Mouse (Mus musculus): ENCODE results near the gene Pdlim4.

The Pdlim4 gene

DNA sequence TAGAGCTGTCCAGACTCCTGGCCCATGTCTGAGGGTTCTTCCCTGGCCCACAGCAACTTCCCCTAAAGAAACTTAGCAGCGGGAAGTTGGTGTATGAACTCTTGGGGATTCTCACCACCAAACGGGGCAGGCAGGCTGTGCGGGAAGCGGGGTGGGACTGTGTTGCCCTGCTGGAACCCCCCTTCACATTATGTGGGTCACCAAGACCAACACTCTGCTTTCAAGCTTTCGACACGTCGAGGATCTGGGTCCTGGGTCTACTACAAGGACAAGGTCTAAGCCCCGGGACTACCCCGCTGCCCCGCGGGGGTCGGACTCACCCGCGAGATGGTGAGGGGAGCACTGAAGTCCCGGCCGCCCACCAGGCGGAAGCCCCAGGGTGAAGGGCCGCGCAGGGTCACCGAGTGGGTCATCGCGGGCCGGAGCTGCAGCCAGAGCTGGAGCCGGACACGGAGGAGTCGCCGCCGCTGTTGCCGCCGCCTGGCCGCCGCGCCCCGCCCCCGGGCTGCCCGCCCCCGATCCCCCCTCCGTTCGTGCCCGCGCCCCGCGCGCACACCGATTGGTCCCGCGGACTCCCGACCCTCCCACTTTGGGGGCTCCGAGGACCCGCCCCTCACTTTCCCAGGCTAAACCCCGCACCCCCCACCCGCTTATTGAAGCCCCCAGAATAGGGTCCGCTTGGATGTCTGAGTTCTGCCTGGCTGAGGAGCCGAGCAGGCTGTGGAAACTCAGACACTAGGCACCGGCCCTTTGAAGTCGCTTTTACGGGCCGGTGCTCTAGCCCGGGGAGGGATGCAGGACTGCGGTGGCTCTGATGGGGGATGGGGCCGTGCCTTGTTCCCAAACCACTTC is at the start of gene Pdlim4:
Gene Pdlim4, minus strand, starts transcription at position 495 of the 852 bp plus-strand sequence.
- peak; percentile 87 for DNase-seq (ENCODE audit: low spot score)

DNA sequence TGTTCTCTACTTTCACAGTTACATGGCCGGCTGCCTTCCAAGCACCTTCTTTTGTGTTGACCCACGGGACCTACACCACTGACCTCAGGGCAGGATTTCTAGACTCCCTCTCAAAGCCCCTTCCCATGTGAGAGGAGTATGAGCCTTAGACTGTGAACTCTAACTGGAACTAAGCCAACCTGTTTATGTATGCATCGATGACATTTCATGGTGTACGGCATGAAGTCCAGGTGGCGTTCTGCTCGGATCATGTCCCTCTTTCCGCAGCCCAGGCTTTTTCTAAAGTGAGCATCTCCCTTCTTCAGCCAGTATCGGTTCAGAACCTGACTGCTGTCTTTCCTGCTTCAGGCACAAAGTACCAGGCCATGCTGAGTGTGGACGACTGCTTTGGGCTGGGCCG is 48.3 kb upstream of the Pdlim4 start:
- no peak for DNase-seq (ENCODE audit: low spot score)

DNA sequence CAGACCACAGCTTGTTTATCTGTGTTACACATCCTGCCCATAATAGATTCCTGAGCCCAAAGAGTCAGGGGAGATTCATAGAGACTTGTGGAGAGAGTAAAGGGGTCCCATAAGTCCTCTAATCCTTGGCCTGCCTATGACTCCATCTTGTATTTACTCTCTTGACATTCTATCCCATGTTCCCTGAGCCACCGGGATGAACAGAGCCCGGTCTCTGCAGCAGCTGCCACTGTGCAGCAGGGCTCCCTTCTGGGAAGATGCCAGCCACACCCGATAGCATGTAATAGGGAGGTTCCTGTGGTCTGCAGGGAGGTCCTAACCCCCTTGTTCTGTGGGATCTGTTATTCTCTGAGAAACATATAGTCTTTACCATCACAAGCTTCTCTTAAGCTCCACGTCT is 47.6 kb upstream of the Pdlim4 start:
- no peak for DNase-seq (ENCODE audit: low spot score)

- no peak for DNase-seq (ENCODE audit: low spot score)
Measured at GRCm38 (mm10) chr11:54115911-54116310, 47.1 kb upstream of the Pdlim4 start.

DNA sequence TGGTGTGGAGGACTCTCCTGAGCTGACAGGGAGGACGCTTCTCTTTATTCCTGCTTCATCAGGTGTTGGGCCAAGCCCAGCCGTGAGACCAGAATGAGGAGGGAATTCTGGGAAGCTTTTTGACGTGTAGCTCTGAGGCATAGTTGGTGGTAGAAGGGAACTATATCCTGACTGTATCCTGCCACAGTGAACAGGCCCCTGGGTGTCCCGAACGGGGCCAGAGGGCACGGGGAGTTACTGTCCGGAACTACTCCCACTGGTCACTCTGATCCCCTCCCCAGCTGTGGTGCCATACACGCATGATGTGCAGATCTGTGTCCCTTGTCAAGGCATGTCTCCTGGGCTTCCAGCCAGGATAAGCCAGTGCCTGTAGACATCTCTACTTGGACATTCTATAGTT is 46.5 kb upstream of the Pdlim4 start:
- no peak for DNase-seq (ENCODE audit: low spot score)

DNA sequence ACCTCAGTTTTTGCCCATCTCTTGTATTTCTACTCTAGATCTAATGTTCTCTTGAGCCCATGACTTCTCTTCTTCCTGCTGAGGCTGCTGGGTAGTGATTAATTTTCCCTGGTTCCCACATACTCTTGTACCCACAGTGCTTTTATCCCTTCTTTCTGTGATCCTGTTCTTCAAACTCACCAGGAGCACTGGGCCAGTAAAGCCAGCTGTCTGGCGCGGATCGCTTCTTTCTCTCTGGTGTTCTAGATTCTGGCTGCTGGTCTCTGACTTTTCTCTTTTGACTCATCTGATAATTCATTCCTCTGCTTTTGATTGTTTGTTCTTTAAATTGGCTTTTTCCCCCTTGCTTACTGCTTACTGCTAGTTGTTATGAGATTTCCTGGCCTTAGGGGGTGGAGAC is 45.9 kb upstream of the Pdlim4 start:
- no peak for DNase-seq (ENCODE audit: low spot score)

DNA sequence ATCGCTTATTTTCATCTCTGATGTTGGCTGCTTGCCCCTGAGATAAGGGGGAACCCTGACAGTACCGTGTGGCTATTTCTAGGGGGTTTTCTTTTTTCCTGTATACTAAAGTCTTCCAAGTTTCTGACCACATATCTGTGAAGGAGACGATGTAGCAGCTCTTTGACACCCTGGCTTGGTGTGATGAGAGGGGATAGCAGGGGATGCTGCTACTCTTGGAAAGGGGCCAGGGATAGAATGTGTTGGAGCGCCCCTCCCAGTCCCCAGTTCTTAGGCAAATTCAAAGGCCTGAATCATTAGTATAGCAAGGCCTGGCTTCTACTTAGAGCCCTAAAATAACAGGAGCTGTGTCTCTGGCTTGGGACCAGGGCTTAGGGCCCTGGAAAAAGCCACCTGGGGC is 44.5 kb upstream of the Pdlim4 start:
- no peak for DNase-seq (ENCODE audit: low spot score)

GRCm38 (mm10) chr11:54112920-54113319 is 44.1 kb upstream of the Pdlim4 start:
- peak; percentile 91 for DNase-seq (ENCODE audit: low spot score)

- DNase-seq (ENCODE audit: low spot score), result no peak
Measured at GRCm38 (mm10) chr11:54111976-54112741, 43.3 kb upstream of the Pdlim4 start.

DNA sequence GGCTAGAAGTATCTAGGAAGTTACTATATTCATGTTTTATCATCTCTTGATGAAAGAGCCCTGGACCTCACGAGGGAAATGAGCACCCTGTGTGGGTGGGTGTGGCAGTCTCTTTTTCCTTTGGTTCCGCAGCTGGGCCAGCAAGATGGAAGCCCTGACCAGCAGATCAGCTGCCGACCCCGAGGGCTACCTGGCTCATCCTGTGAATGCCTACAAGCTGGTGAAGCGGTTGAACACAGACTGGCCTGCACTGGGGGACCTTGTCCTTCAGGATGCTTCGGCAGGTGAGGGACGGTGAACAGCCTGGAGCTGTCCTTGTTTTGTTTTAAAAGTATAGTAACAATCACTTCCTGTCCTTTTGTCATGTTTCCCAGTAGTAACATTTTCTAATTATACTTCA is 42.5 kb upstream of the Pdlim4 start:
- no peak for DNase-seq (ENCODE audit: low spot score)

DNA sequence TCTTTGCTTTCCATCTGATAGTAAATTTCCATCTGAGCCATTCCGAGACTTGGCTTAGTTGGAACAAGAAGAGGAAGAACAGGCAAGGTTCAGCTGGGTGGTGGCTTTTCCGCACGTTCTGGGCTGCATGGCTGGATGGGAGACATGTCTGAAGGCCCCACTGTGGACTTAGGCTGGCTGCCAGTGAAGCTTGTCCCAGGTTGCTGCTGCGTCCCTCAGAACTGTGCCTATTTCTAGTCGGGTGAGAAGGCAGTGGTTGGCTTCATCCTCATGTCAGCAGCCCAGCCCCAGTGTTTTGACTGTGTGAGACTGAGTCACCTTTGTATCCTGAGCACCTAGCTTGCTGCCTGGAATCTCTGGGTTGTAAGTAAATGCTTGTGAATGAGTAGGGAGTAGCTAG is 40.1 kb upstream of the Pdlim4 start:
- no peak for DNase-seq (ENCODE audit: low spot score)

GRCm38 (mm10) chr11:54108131-54108530 is 39.3 kb upstream of the Pdlim4 start:
- peak; percentile 31 for DNase-seq (ENCODE audit: low spot score)

DNA sequence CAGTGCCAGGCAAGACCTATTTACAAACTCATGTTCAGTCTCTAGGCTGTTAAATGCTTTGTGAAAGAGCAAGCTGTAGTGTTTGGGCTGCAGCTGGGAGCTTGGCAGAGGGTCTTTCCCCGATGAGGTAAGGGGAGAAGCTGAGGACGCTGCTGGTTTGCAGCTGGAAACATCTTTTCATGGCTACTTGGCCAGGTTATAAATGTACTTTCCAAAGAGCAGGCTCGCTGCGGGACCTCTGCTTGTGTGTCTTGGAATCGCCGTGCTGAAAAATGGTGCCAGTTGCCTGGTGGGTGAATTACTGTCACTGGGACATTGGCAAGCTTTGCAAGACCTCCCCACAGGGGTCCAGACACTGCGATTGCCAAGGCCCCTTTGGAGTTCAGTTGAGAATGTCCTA is 38.4 kb upstream of the Pdlim4 start:
- DNase-seq (ENCODE audit: low spot score), result peak; percentile 40

GRCm38 (mm10) chr11:54106676-54107075 is 37.9 kb upstream of the Pdlim4 start:
- peak; percentile 41 for DNase-seq (ENCODE audit: low spot score)

- no peak for DNase-seq (ENCODE audit: low spot score)
Measured at GRCm38 (mm10) chr11:54105011-54105410, 36.2 kb upstream of the Pdlim4 start.

DNA sequence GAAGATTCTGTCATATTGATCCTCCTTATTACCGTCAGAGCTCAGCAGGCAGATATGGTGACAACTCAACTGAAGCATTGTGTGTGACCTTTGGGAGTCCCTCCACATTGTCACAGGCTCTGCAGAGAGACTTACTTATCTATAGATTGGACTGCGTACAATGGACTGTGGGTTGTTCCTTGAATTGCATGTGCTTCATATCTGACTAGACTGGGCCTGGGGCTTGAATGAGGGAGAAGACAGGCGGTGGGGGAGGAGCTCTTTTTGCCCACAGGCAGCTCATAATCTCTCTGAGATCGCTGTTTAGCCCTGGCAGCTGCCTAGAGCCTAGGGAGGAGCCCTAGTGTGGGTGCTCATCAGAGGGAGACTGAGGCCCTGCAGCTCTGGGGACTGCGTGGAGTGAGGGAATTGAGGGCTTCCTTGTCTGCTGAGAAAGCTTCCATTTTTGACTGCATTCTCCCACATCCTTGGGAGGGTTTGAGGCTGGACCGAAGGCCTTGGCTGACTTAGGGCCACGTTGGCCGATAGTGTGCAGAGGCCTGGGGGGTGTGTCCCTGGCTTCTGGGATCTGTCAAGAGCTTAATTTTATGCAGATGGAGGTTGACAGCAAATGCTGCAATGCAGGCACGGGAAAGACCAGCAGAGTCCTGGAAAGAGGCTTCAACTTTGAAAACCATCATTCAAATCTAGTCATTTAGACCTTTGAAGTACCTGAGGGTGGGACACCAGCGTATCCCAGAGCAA is 34.1 kb upstream of the Pdlim4 start:
- peak; percentile 37 for DNase-seq (ENCODE audit: low spot score)

DNA sequence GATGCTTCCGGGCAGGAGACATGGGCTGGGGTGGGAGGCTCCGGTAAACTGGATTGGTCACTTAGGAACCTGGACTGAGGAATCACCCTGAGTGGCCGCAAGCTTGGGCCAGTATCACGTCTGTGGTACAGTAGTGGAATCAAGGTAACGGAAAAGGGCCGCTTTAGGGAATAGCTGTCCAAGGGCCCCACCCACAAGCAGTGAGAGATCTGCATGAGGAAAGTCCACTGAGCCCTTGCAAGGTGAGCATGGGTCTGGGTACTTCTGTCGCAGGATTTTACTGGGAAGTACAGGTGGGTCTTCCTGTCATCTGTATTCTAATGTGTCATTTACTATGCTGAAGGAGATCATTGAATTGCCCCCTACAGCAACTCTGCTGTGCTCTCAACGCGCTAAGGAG is 32.9 kb upstream of the Pdlim4 start:
- DNase-seq (ENCODE audit: low spot score), result peak; percentile 35

DNA sequence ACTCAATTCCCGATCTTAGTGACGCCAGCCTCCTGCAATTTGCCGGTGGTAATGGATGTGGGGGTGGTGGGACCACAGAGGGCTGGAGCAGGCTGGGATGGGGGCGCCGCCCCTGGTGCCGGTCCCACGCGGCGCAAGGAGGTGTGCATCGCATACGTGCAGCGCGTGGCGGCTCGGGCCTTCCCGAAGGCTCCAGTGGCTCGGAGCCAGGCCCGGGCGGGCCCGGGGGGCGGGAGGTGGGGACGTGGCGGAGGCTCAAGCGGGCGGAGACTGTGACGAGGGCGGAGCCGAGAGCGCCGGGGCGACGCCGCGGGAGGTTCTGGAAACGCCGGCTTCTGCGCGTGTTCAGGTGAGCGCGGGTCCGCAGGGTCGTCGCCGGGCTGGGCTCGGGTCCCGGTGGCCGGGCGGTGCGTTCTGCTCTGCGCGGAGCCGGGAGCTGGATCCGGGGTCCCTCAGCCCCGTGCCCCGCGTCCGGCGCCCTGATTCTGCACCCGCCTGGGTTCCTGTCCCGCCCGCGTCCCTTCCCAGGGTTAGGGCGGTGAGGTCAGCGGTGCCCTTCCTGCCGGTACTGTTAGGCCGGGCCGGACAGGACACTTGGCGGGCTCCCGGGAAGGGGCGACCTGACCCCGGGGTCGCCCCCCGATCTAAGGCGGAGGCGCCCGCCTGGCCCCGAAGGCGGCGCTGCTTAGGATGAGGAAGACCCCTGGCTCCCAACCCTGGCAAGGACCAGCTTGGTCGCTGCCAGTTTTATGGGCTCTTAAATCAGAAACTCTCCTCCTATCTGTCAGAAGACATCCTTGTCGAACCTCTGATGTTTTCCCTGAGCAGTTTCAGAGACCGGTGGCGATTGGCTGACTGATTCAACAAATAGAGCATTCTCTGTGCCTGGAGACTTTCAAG is 32.1 kb upstream of the Pdlim4 start:
- peak; percentile 85 for DNase-seq (ENCODE audit: low spot score)

GRCm38 (mm10) chr11:54100045-54100691 is 31.4 kb upstream of the Pdlim4 start, which contains the start of gene P4ha2:
Gene P4ha2, plus strand, starts transcription at chr11:54100095.
- DNase-seq (ENCODE audit: low spot score), result peak; percentile 37

DNA sequence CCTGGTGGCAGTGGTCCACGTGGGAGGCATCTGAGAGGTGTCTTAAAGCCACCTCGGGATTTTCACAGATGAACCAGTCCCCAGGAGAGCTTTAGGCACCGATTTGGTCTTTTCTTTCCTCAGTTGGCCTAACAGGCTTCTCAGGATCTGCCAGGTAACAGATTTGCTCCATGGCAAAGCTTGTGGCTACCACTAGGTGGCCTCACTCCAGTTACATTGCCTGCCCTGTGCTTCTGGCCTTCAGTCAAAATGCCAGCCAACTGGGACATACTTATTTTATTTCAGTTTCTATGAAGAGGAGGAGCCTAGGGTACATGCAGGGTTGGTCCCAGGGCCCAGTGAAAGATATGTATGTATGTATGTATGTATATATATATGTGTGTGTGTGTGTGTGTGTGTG is 24.2 kb upstream of the Pdlim4 start:
- peak; percentile 54 for DNase-seq (ENCODE audit: low spot score)

GRCm38 (mm10) chr11:54092188-54092587 is 23.4 kb upstream of the Pdlim4 start:
- DNase-seq (ENCODE audit: low spot score), result peak; percentile 35

All from testis, postnatal 10 days (tissue).